Mouse (Mus musculus): ENCODE results near the gene Slc26a8. TPM values are rescaled to one million over a fixed set of nuclear protein-coding genes. Genes with fewer than 3 reads are reported as not detected.

Slc26a8 gene
- polyA plus RNA-seq, 1 experiment, result 10.7 TPM

- Histone ChIP-seq H3K27ac (ENCODE audit: insufficient read depth, low read length) (no peak overlapping the region), H3K4me1 (ENCODE audit: control insufficient read depth, insufficient read depth, low read length) (peaks cover 1% of the 10 kb centered on the region; the same call in 1 of the 2 replicates), H3K4me3 (ENCODE audit: insufficient read depth, low read length) (no peak overlapping the region)
- no peak for TF ChIP-seq POLR2A (IDR thresholded peaks at IDR 0.05; ENCODE audit: extremely low read depth, insufficient read depth, low read length)
- no peak for TF ChIP-seq CTCF (IDR thresholded peaks at IDR 0.05; ENCODE audit: extremely low read depth, insufficient read depth, low read length)
Measured at GRCm38 (mm10) chr17:28650268-28650667, 39.8 kb downstream of the Slc26a8 start.

GRCm38 (mm10) chr17:28648607-28649370 is 41.2 kb downstream of the Slc26a8 start:
- Histone ChIP-seq H3K27ac (ENCODE audit: insufficient read depth, low read length) (no peak overlapping the region), H3K4me1 (ENCODE audit: control insufficient read depth, insufficient read depth, low read length) (peaks cover 1% of the 10 kb centered on the region; the same call in 1 of the 2 replicates), H3K4me3 (ENCODE audit: insufficient read depth, low read length) (no peak overlapping the region)
- peak; percentile 83 for TF ChIP-seq CTCF (IDR thresholded peaks at IDR 0.05; ENCODE audit: extremely low read depth, insufficient read depth, low read length)
- no peak for TF ChIP-seq POLR2A (IDR thresholded peaks at IDR 0.05; ENCODE audit: extremely low read depth, insufficient read depth, low read length)

GRCm38 (mm10) chr17:28646221-28646620 is 43.8 kb downstream of the Slc26a8 start:
- TF ChIP-seq POLR2A (IDR thresholded peaks at IDR 0.05; ENCODE audit: extremely low read depth, insufficient read depth, low read length), result no peak
- no peak for TF ChIP-seq CTCF (IDR thresholded peaks at IDR 0.05; ENCODE audit: extremely low read depth, insufficient read depth, low read length)
- Histone ChIP-seq H3K27ac (ENCODE audit: insufficient read depth, low read length) (no peak overlapping the region), H3K4me3 (ENCODE audit: insufficient read depth, low read length) (no peak overlapping the region)

GRCm38 (mm10) chr17:28644112-28644511 is 45.9 kb downstream of the Slc26a8 start:
- H3K4me1 ChIP-seq (ENCODE audit: control insufficient read depth, insufficient read depth, low read length), result peaks cover 4% of the 10 kb centered on the region; the same call in 1 of the 2 replicates
- TF ChIP-seq CTCF (IDR thresholded peaks at IDR 0.05; ENCODE audit: extremely low read depth, insufficient read depth, low read length) (no peak), POLR2A (IDR thresholded peaks at IDR 0.05; ENCODE audit: extremely low read depth, insufficient read depth, low read length) (no peak)
- no peak overlapping the region for H3K4me3 ChIP-seq (ENCODE audit: insufficient read depth, low read length)

More at GRCm38 (mm10) chr17:28646221-28646620, 43.8 kb downstream of the Slc26a8 start:
- H3K4me1 ChIP-seq (ENCODE audit: control insufficient read depth, insufficient read depth, low read length), result peaks cover 4% of the 10 kb centered on the region; the same call in 1 of the 2 replicates

GRCm38 (mm10) chr17:28643697-28644096 is 46.3 kb downstream of the Slc26a8 start:
- no peak overlapping the region for H3K27ac ChIP-seq (ENCODE audit: insufficient read depth, low read length)
- no peak overlapping the region for H3K4me3 ChIP-seq (ENCODE audit: insufficient read depth, low read length)
- no peak for TF ChIP-seq POLR2A (IDR thresholded peaks at IDR 0.05; ENCODE audit: extremely low read depth, insufficient read depth, low read length)
- no peak for TF ChIP-seq CTCF (IDR thresholded peaks at IDR 0.05; ENCODE audit: extremely low read depth, insufficient read depth, low read length)
- peaks cover 4% of the 10 kb centered on the region; the same call in 1 of the 2 replicates for H3K4me1 ChIP-seq (ENCODE audit: control insufficient read depth, insufficient read depth, low read length)

More at GRCm38 (mm10) chr17:28644112-28644511, 45.9 kb downstream of the Slc26a8 start:
- no peak overlapping the region for H3K27ac ChIP-seq (ENCODE audit: insufficient read depth, low read length)

- Histone ChIP-seq H3K4me3 (ENCODE audit: insufficient read depth, low read length) (no peak overlapping the region), H3K27ac (ENCODE audit: insufficient read depth, low read length) (no peak overlapping the region), H3K4me1 (ENCODE audit: control insufficient read depth, insufficient read depth, low read length) (0 out of 2 replicates have a peak, but pooled peaks cover 3% of the 10 kb centered on the region)
- TF ChIP-seq POLR2A (IDR thresholded peaks at IDR 0.05; ENCODE audit: extremely low read depth, insufficient read depth, low read length) (no peak), CTCF (IDR thresholded peaks at IDR 0.05; ENCODE audit: extremely low read depth, insufficient read depth, low read length) (no peak)
Measured at GRCm38 (mm10) chr17:28640113-28640512, 49.9 kb downstream of the Slc26a8 start.

- Histone ChIP-seq H3K4me3 (ENCODE audit: insufficient read depth, low read length) (no peak overlapping the region), H3K27ac (ENCODE audit: insufficient read depth, low read length) (no peak overlapping the region), H3K4me1 (ENCODE audit: control insufficient read depth, insufficient read depth, low read length) (0 out of 2 replicates have a peak, but pooled peaks cover 3% of the 10 kb centered on the region)
- TF ChIP-seq POLR2A (IDR thresholded peaks at IDR 0.05; ENCODE audit: extremely low read depth, insufficient read depth, low read length), result no peak
- no peak for TF ChIP-seq CTCF (IDR thresholded peaks at IDR 0.05; ENCODE audit: extremely low read depth, insufficient read depth, low read length)
Measured at GRCm38 (mm10) chr17:28637711-28638690, 52.0 kb downstream of the Slc26a8 start.

- Histone ChIP-seq H3K4me3 (ENCODE audit: insufficient read depth, low read length) (no peak overlapping the region), H3K27ac (ENCODE audit: insufficient read depth, low read length) (no peak overlapping the region), H3K4me1 (ENCODE audit: control insufficient read depth, insufficient read depth, low read length) (no peaks in the 10 kb centered on the region)
- no peak for TF ChIP-seq CTCF (IDR thresholded peaks at IDR 0.05; ENCODE audit: extremely low read depth, insufficient read depth, low read length)
- no peak for TF ChIP-seq POLR2A (IDR thresholded peaks at IDR 0.05; ENCODE audit: extremely low read depth, insufficient read depth, low read length)
Measured at GRCm38 (mm10) chr17:28635842-28636241, 54.2 kb downstream of the Slc26a8 start.

- Histone ChIP-seq H3K4me3 (ENCODE audit: insufficient read depth, low read length) (no peak overlapping the region), H3K27ac (ENCODE audit: insufficient read depth, low read length) (0 out of 2 replicates have a peak overlapping the region, but pooled peaks have one; percentile 22), H3K4me1 (ENCODE audit: control insufficient read depth, insufficient read depth, low read length) (peaks cover 20% of the 10 kb centered on the region)
- no peak for TF ChIP-seq POLR2A (IDR thresholded peaks at IDR 0.05; ENCODE audit: extremely low read depth, insufficient read depth, low read length)
- TF ChIP-seq CTCF (IDR thresholded peaks at IDR 0.05; ENCODE audit: extremely low read depth, insufficient read depth, low read length), result 0 out of 2 replicates have a peak, but pooled peaks have one; percentile 8
Measured at GRCm38 (mm10) chr17:28629125-28629524, 60.9 kb downstream of the Slc26a8 start.
